Mouse (Mus musculus) erythroblast, embryonic 14.5 days (primary cell): ENCODE measurements around the gene Map2k2.

Source experiments
- GATA1 ChIP-seq: IDR thresholded peaks from 2 replicates; pipeline ENCODE4 v1.6.1; 2012; ENCODE audit warnings: low read length, inconsistent platforms, mixed read lengths
- TAL1 ChIP-seq: IDR thresholded peaks from 3 replicates; pipeline ENCODE4 v1.6.1; 2012; ENCODE audit warnings: low read length, inconsistent platforms, mixed read lengths

DNA sequence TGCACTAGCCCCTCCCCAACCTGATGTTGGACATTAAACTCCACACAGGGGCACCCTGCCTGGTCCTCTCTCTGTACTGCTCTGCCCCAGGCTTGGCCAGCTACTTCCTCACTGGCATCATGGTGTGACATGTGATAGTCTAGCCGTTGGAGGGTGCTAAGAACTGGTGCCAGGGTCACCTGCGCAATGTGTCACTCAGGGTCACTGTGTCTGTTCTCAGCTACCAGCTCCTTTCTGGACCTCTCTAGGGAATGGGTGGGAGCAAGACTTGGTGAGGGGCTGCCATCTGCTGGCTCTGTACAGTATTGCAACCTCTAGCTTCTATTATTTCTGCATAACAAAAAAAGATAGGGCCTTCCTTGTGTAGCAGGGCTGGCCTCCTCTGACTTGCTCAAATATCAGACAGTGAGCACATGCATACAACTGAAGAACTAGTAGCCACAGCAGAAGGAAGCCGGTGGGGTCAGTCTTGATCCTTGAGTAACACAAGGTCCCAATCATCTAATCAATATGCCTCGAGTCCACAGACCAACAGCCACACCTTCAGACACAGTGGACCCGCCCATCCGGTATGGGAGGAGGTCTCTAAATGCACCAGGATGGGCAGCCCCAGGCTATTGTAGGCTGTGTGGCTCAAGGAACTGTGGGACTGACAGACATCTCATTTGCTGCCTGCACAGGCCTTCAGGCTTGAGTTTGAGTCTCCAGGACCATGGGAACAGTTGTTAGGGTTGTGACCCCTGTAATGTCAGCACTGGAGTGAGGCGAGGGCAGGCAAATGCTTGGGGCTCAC, 23.4 kb upstream of the Map2k2 start:
- TF ChIP-seq TAL1 (no peak), GATA1 (no peak)
